ENCODE assay signal across 22 mouse cellular contexts in the genomic region with DNA sequence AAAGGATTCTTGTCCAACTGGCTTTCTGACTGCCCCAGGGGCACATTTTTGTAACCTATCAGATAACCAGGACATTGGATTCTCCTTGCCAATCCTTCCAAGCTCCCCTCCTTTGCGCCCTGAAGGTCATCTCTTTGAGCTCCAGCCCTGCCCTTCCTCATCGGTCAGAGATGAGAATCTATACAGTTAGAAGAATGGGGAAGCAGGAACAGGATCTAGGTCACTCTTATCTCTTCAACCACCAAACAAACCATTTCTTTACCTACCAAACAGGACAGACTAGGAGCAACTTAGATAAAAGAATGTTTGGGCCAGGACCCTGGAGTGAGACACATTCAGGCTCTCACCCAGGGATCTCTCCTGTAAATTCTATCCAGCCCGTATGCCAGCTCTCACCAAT. TPM values are rescaled to one million over a fixed set of nuclear protein-coding genes. Genes with fewer than 3 reads are reported as not detected.
DNase-seq lines count a peak whose midpoint lies in the region; ATAC-seq and TF ChIP-seq lines count a peak whose summit lies in the region.
"Had no signal": no experiment of that assay in that cellular context is flagged by ENCODE, and none has a peak within 500 bp of the region (broad histone marks: within the 10 kb centered on the region; RNA-seq: fewer than 3 reads in every experiment).

No protein-coding gene starts in this region.

- H3K4me1 ChIP-seq in lung, postnatal 0 days (ENCODE audit: insufficient read depth, low read depth, low read length): peaks cover 8% of the 10 kb centered on the region; the same call in 1 of the 2 replicates
- H3K4me1 ChIP-seq in G1E (ENCODE audit: insufficient read depth, low read depth, low read length): peaks cover 35% of the 10 kb centered on the region
- H3K4me1 ChIP-seq: hindbrain, embryonic 15.5 days had no signal

- DNase-seq in lung, postnatal 0 days (ENCODE audit: low spot score): peak; percentile 12
- no peak for DNase-seq in lung, postnatal 25 days (ENCODE audit: low spot score)
- DNase-seq in G1E (ENCODE audit: low spot score): no peak
- no peak for DNase-seq in kidney, adult 8-10 months
- DNase-seq in spleen, postnatal 36 days (ENCODE audit: low spot score in 2 of 2): no peak
- DNase-seq: adrenal gland, adult 2 months; adrenal gland, postnatal 25 days; cerebellum, adult 18-20 months; cerebellum, adult 9-10 months; cerebellum, postnatal 14 days; gastrocnemius, postnatal 25 days; heart, postnatal 10 days had no signal

- H3K4me2 ChIP-seq in lung, postnatal 0 days (replicated peaks; ENCODE audit: low read depth, low read length): no peak overlapping the region
- H3K4me2 ChIP-seq: embryonic facial prominence, embryonic 12.5 days; embryonic facial prominence, embryonic 15.5 days; heart, embryonic 12.5 days; heart, embryonic 15.5 days; hindbrain, embryonic 12.5 days; hindbrain, embryonic 15.5 days had no signal

- no peak overlapping the region for H3K4me3 ChIP-seq in lung, postnatal 0 days (ENCODE audit: low read depth, low read length)
- no peak overlapping the region for H3K4me3 ChIP-seq in G1E (ENCODE audit: low read depth, low read length)
- H3K4me3 ChIP-seq: embryonic facial prominence, embryonic 12.5 days; embryonic facial prominence, embryonic 15.5 days; heart, embryonic 12.5 days; heart, embryonic 15.5 days; hindbrain, embryonic 12.5 days; hindbrain, embryonic 15.5 days had no signal

- no peak overlapping the region for H3K9ac ChIP-seq in lung, postnatal 0 days (replicated peaks; ENCODE audit: low read depth)
- H3K9ac ChIP-seq: embryonic facial prominence, embryonic 12.5 days; embryonic facial prominence, embryonic 15.5 days; heart, embryonic 12.5 days; heart, embryonic 15.5 days; hindbrain, embryonic 12.5 days; hindbrain, embryonic 15.5 days had no signal

- 54% methylated on average over 3 of the region's 3 CpGs for WGBS in lung, postnatal 0 days

- H3K27ac ChIP-seq in lung, postnatal 0 days (ENCODE audit: low read length): no peak overlapping the region
- H3K27ac ChIP-seq: embryonic facial prominence, embryonic 12.5 days; embryonic facial prominence, embryonic 15.5 days; heart, embryonic 15.5 days; hindbrain, embryonic 12.5 days; hindbrain, embryonic 15.5 days had no signal

- peak; percentile 21; the same call in 1 of the 2 replicates for TF ChIP-seq EP300 in lung, postnatal 0 days (IDR thresholded peaks at IDR 0.05)

- H3K36me3 ChIP-seq in lung, postnatal 0 days (ENCODE audit: insufficient read depth, low read length): no peaks in the 10 kb centered on the region
- H3K36me3 ChIP-seq in G1E (replicated peaks): no peaks in the 10 kb centered on the region
- H3K36me3 ChIP-seq: embryonic facial prominence, embryonic 12.5 days; embryonic facial prominence, embryonic 15.5 days; heart, embryonic 12.5 days; heart, embryonic 15.5 days; hindbrain, embryonic 12.5 days; hindbrain, embryonic 15.5 days had no signal

- ATAC-seq in lung, postnatal 0 days: no peak
- ATAC-seq in G1E (ENCODE audit: extremely low read depth, insufficient number of reproducible peaks, low FRiP score, poor library complexity, severe bottlenecking): peak; percentile 47; the same call in 1 of the 2 replicates
- ATAC-seq in common myeloid progenitor, adult 5-6 weeks (replicated peaks; ENCODE audit: low read depth, poor library complexity, severe bottlenecking): 0 out of 2 replicates have a peak, but pooled peaks have one; percentile 22
- peak; percentile 74 for ATAC-seq in monocyte, adult 5-6 weeks (replicated peaks; ENCODE audit: insufficient number of reproducible peaks, low FRiP score, low TSS enrichment, poor library complexity, severe bottlenecking)
- ATAC-seq: forebrain, embryonic 14.5 days; intestine, postnatal 0 days had no signal

- no peaks in the 10 kb centered on the region for H3K27me3 ChIP-seq in lung, postnatal 0 days (replicated peaks; ENCODE audit: insufficient read depth, low read length)
- H3K27me3 ChIP-seq in G1E (ENCODE audit: insufficient read depth, low read length): no peaks in the 10 kb centered on the region
- H3K27me3 ChIP-seq: embryonic facial prominence, embryonic 12.5 days; embryonic facial prominence, embryonic 15.5 days; heart, embryonic 12.5 days; heart, embryonic 15.5 days; hindbrain, embryonic 12.5 days; hindbrain, embryonic 15.5 days had no signal

- H3K9me3 ChIP-seq in lung, postnatal 0 days (ENCODE audit: low read length): no peaks in the 10 kb centered on the region
- no peaks in the 10 kb centered on the region for H3K9me3 ChIP-seq in G1E (replicated peaks)
- H3K9me3 ChIP-seq: embryonic facial prominence, embryonic 12.5 days; embryonic facial prominence, embryonic 15.5 days; heart, embryonic 12.5 days; heart, embryonic 15.5 days; hindbrain, embryonic 12.5 days; hindbrain, embryonic 15.5 days had no signal

- no peak for TF ChIP-seq CTCF in lung, postnatal 0 days (IDR thresholded peaks at IDR 0.05)
- no peak for TF ChIP-seq CTCF in G1E (IDR thresholded peaks at IDR 0.05; ENCODE audit: low read depth, low read length)

RNA-seq across cellular contexts. Expression of gene Sgk1, which starts 59.3 kb away (rescaled TPM):
- polyA plus RNA-seq in lung, postnatal 0 days (2015; fragmentation: Nextera tagmentation; extraction: Ambion mirVana): 86.9 and 130 TPM in 2 replicates
- total RNA-seq in G1E (2014; fragmentation: Nextera tagmentation) (90.7 and 111 TPM in 2 replicates), G1E (2017) (36.8 and 42.3 TPM in 2 replicates)
- 2.0 and 3.0 TPM in 2 replicates for polyA plus RNA-seq in G1E (2012)
- total RNA-seq in common myeloid progenitor, adult 5-6 weeks (2017): 3.1 and 5.3 TPM in 2 replicates
- total RNA-seq in monocyte, adult 5-6 weeks (2017): 323 to 475 TPM (median 431 TPM) in 3 replicates
